Mouse (Mus musculus) mature B cell (primary cell): ENCODE measurements around the gene Armc7.
"Not testable (repeated sequence)": the region's sequence is repeated elsewhere in the genome, so short reads cannot be mapped to it uniquely, and the experiment has no call there.

ENCODE experiments used
- in situ Hi-C: fragments of 300-500 bp; cut with MboI; formaldehyde crosslinking; loops from 2 replicates; pipeline ENCODE4 v1.14.3; 2019

The Armc7 gene

GRCm38 (mm10) chr11:115526446-115526845 lies 51.0 kb downstream of the Armc7 start:
- in situ Hi-C loops: not testable (repeated sequence)

GRCm38 (mm10) chr11:115534759-115535371 lies 59.4 kb downstream of the Armc7 start:
- in situ Hi-C loops: no loop called here

- in situ Hi-C loops: no loop called here
These were observed 60.1 kb downstream of the Armc7 start for GRCm38 (mm10) chr11:115535401-115536037.

GRCm38 (mm10) chr11:115536038-115536681 lies 60.7 kb downstream of the Armc7 start, which contains the start of gene Sumo2:
Gene Sumo2, minus strand, starts transcription at chr11:115536276.
- in situ Hi-C loops: no loop called here

GRCm38 (mm10) chr11:115536856-115537568 lies 61.5 kb downstream of the Armc7 start:
- in situ Hi-C loops: no loop called here

- in situ Hi-C loops: no loop called here
These were observed 62.6 kb downstream of the Armc7 start for GRCm38 (mm10) chr11:115538045-115538444.
